Mouse (Mus musculus) hindbrain, embryonic 16.5 days (tissue): Measurements from ENCODE around the gene Fmc1. TPM values are rescaled to one million over a fixed set of nuclear protein-coding genes. Genes with fewer than 3 reads are reported as not detected.
A peak's percentile ranks its signal among the peaks of the same experiment; 100 is the strongest.

Experiments
- ATAC-seq: fragments of 200-750 bp; cut with Nextera tagmentation; 2 replicates; pipeline ENCODE4 v1.8.0; 2017; ENCODE audit warnings: moderate TSS enrichment, moderate library complexity
- H3K27ac ChIP-seq: fragments of 300-500 bp; sonication (generic); 2 replicates; pipeline ENCODE4 v1.5.1; 2014; ENCODE audit warnings: low read depth, mild to moderate bottlenecking, control low read depth, low read length, moderate library complexity
- H3K27me3 ChIP-seq: fragments of 300-500 bp; sonication (generic); replicated peaks from 2 replicates; pipeline ENCODE4 v1.6.1; 2014; ENCODE audit warnings: low read length; ENCODE audit not compliant: control insufficient read depth, insufficient read depth
- H3K36me3 ChIP-seq: fragments of 300-500 bp; sonication (generic); 2 replicates; pipeline ENCODE4 v1.6.1; 2014; ENCODE audit warnings: mild to moderate bottlenecking, low read length, moderate library complexity, mixed read lengths; ENCODE audit not compliant: control insufficient read depth, insufficient read depth
- H3K4me1 ChIP-seq: fragments of 300-500 bp; sonication (generic); 2 replicates; pipeline ENCODE4 v1.6.1; 2014; ENCODE audit warnings: low read depth, low read length; ENCODE audit not compliant: control insufficient read depth, insufficient read depth
- H3K4me2 ChIP-seq: fragments of 300-500 bp; sonication (generic); 2 replicates; pipeline ENCODE4 v1.6.1; 2014; ENCODE audit warnings: mild to moderate bottlenecking, low read length, control low read depth, moderate library complexity
- H3K4me3 ChIP-seq: fragments of 300-500 bp; sonication (generic); 2 replicates; pipeline ENCODE4 v1.5.1; 2014; ENCODE audit warnings: mild to moderate bottlenecking, low read length, control low read depth, moderate library complexity
- H3K9ac ChIP-seq: fragments of 300-500 bp; sonication (generic); 2 replicates; pipeline ENCODE4 v1.6.1; 2014; ENCODE audit warnings: low read depth, mild to moderate bottlenecking, control low read depth, low read length, moderate library complexity
- H3K9me3 ChIP-seq: fragments of 300-500 bp; sonication (generic); 2 replicates; pipeline ENCODE4 v1.6.1; 2014; ENCODE audit warnings: mild to moderate bottlenecking, low read length, moderate library complexity; ENCODE audit not compliant: control insufficient read depth
- whole genome bisulfite sequencing: fragments of 180-500 bp; shearing (Covaris S2); extraction: QIAGEN DNeasy Blood & Tissue Kit; methylation state at CpG from one replicate; pipeline ENCODE4 v1.1.7; 2014; 5-methylcytosine and 5-hydroxymethylcytosine counted together
- polyA plus RNA-seq: library from polyadenylated mRNA; unstranded; fragments of >200 nt; fragmentation: Nextera tagmentation; extraction: Ambion mirVana; gene quantifications from 2 replicates; pipeline ENCODE4 v1.2.1, GENCODE M21; 2015

The Fmc1 gene
- 183 and 225 TPM in 2 replicates for polyA plus RNA-seq

DNA sequence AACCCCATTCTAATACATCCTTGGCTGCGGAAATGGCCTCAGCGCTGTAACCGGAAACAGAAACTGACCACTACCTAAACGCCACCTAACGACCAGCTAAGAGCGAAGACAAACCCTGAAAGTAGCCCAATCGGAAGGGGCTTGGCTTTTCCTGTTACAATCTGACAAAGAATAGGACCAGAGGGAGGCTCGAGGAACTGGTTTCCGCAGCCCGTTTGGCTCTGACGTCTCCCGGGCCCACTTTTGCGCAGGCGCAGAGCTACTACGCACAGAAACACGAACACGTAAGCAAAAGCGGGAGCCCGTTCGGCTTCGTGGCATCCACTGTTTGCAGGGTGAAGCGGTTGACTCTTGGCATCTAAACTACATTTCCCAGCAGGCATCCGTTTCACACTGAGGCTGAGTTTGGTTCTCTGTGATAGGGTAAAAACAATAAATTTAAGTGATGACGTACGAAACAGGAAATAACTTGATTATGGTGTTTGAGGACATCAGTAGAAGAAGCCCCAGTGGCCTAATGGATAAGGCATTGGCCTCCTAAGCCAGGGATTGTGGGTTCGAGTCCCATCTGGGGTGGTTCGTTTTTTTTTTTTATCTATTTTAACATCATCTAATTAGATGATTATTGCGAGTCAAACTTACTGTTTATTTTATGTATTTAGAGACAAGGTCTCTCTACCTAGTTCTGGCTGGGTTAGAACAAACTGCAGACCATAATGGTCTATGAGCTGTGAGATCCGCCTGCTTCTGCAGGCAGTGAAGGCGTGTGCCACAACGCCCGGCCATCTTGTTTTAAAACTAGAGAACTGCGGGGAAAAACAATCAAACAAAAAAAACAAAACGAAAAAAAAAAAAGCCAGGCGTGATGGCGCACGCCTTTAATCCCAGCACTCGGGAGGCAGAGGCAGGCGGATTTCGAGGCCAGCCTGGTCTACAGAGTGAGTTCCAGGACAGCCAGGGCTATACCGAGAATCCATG lies at the start of gene Fmc1:
Gene Fmc1, plus strand, starts transcription at position 75 of the 978 bp plus-strand sequence.
- peak within 1 kb of the TSS; percentile 90 for H3K9ac ChIP-seq
- H3K4me1 ChIP-seq = peaks cover 12% of the 10 kb centered on the region
- no peaks in the 10 kb centered on the region for H3K27me3 ChIP-seq
- no peaks in the 10 kb centered on the region for H3K9me3 ChIP-seq
- peak; percentile 92 for ATAC-seq
- peak within 1 kb of the TSS; percentile 78 for H3K4me3 ChIP-seq
- no peaks in the 10 kb centered on the region for H3K36me3 ChIP-seq
- peak within 1 kb of the TSS; percentile 84 for H3K4me2 ChIP-seq
- 6% methylated on average over 41 of the region's 41 CpGs for WGBS
- H3K27ac ChIP-seq = peak within 1 kb of the TSS; percentile 99

- WGBS = 76% methylated on average over 3 of the region's 3 CpGs
- ATAC-seq = no peak
Measured at GRCm38 (mm10) chr6:38492550-38492949, 40.8 kb upstream of the Fmc1 start.

DNA sequence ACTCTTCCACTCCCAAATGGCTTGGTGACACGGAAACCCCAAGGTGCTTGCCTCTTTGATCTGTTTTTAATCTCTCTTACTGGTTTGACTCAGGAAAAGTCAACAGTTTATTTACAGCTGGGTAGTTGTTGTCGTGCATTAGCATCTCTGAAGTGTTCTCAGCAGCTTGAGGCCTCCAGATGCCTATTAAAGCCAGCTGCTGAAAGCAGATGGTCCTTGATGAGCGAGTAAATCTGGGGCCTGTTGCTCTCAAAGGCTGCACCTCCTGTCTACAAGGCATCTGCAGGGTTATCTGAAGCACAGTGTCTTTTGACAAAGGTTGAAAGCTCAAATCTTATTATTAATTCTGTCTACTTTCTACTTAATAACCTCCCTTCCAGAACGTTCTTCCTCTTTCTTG lies 37.7 kb upstream of the Fmc1 start:
- peaks cover 32% of the 10 kb centered on the region for H3K36me3 ChIP-seq
- H3K9me3 ChIP-seq = no peaks in the 10 kb centered on the region

More at GRCm38 (mm10) chr6:38492550-38492949, 40.8 kb upstream of the Fmc1 start:
- Histone ChIP-seq H3K9ac (no peak overlapping the region), H3K27me3 (no peaks in the 10 kb centered on the region), H3K4me2 (no peak overlapping the region), H3K9me3 (no peaks in the 10 kb centered on the region), H3K27ac (no peak overlapping the region), H3K4me3 (no peak overlapping the region), H3K36me3 (peaks cover 24% of the 10 kb centered on the region), H3K4me1 (no peaks in the 10 kb centered on the region)

GRCm38 (mm10) chr6:38512096-38512495 lies 21.2 kb upstream of the Fmc1 start:
- ATAC-seq = no peak
- Histone ChIP-seq H3K9me3 (no peaks in the 10 kb centered on the region), H3K27me3 (no peaks in the 10 kb centered on the region), H3K36me3 (no peaks in the 10 kb centered on the region; the same call in 1 of the 2 replicates), H3K4me3 (no peak overlapping the region), H3K9ac (no peak overlapping the region), H3K27ac (no peak overlapping the region), H3K4me1 (no peaks in the 10 kb centered on the region), H3K4me2 (no peak overlapping the region)
- 98% methylated on average over 1 of the region's 1 CpGs for WGBS

More for the DNA sequence above, 37.7 kb upstream of the Fmc1 start:
- WGBS = 51% methylated on average over 4 of the region's 4 CpGs
- no peak overlapping the region for H3K4me3 ChIP-seq
- H3K4me1 ChIP-seq = no peaks in the 10 kb centered on the region
- H3K9ac ChIP-seq = no peak overlapping the region
- no peak overlapping the region for H3K4me2 ChIP-seq
- no peak overlapping the region for H3K27ac ChIP-seq
- no peaks in the 10 kb centered on the region for H3K27me3 ChIP-seq
- no peak for ATAC-seq

- Histone ChIP-seq H3K4me1 (no peaks in the 10 kb centered on the region), H3K4me3 (no peak overlapping the region), H3K4me2 (no peak overlapping the region), H3K36me3 (no peaks in the 10 kb centered on the region; the same call in 1 of the 2 replicates), H3K27ac (no peak overlapping the region), H3K27me3 (no peaks in the 10 kb centered on the region), H3K9me3 (no peaks in the 10 kb centered on the region), H3K9ac (no peak overlapping the region)
- ATAC-seq = no peak
Measured at GRCm38 (mm10) chr6:38512830-38513229, 20.5 kb upstream of the Fmc1 start.

GRCm38 (mm10) chr6:38515201-38515600 lies 18.1 kb upstream of the Fmc1 start:
- Histone ChIP-seq H3K9ac (no peak overlapping the region), H3K4me1 (no peaks in the 10 kb centered on the region), H3K27ac (no peak overlapping the region), H3K36me3 (no peaks in the 10 kb centered on the region; the same call in 1 of the 2 replicates), H3K4me2 (no peak overlapping the region), H3K9me3 (no peaks in the 10 kb centered on the region), H3K4me3 (no peak overlapping the region), H3K27me3 (no peaks in the 10 kb centered on the region)
- 89% methylated on average over 4 of the region's 4 CpGs for WGBS
- ATAC-seq = no peak

DNA sequence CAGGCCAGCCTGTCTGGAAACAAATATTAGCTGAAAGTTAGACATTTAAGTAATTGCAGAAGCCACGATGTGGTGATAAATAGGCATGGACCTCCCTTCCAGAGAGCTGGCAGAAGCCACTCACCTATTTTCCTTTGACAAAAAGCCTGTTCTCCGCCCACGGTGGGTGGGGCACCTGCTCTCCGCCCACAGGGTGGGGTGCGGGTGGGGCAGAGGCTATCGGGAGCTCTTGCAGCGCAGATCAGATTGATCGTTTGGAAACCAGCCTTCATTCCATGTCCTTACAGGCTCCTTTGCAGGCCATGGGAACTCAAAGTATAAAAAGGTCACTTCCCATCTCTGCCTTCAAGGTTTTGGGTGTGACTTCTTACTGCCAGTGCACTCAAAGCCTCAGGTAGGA lies 9.5 kb upstream of the Fmc1 start:
- Histone ChIP-seq H3K4me2 (no peak overlapping the region), H3K27me3 (no peaks in the 10 kb centered on the region), H3K27ac (no peak overlapping the region), H3K4me1 (no peaks in the 10 kb centered on the region), H3K4me3 (no peak overlapping the region), H3K9ac (no peak overlapping the region), H3K9me3 (no peaks in the 10 kb centered on the region), H3K36me3 (no peaks in the 10 kb centered on the region)
- ATAC-seq = no peak
- 25% methylated on average over 8 of the region's 8 CpGs for WGBS

GRCm38 (mm10) chr6:38531211-38531820 lies 2.0 kb upstream of the Fmc1 start:
- H3K27me3 ChIP-seq = no peaks in the 10 kb centered on the region

More at GRCm38 (mm10) chr6:38531211-38531820, 2.0 kb upstream of the Fmc1 start:
- no peaks in the 10 kb centered on the region for H3K36me3 ChIP-seq
- H3K9me3 ChIP-seq = no peaks in the 10 kb centered on the region
- no peak overlapping the region for H3K27ac ChIP-seq
- no peak overlapping the region for H3K4me3 ChIP-seq
- no peak for ATAC-seq
- peaks cover 11% of the 10 kb centered on the region for H3K4me1 ChIP-seq
- WGBS = 72% methylated on average over 5 of the region's 5 CpGs
- H3K4me2 ChIP-seq = no peak overlapping the region
- no peak overlapping the region for H3K9ac ChIP-seq
